Mouse (Mus musculus) gastrocnemius, adult 8-10 months (tissue): Measurements from ENCODE around the gene Gm8068. TPM values are rescaled to one million over a fixed set of nuclear protein-coding genes. Genes with fewer than 3 reads are reported as not detected.
"Not testable (repeated sequence)": the region's sequence is repeated elsewhere in the genome, so short reads cannot be mapped to it uniquely, and the experiment has no call there.

Experiments used
- DNase-seq, 2 experiments: peaks; one replicate each; pipeline ENCODE4 v3.0.0; 2022; ENCODE audit warnings: low spot score in 2 of 2
- total RNA-seq, 4 experiments: library from RNA; stranded (reverse); gene quantifications; 2 replicates each; pipeline ENCODE4 v1.2.4; 2022

Gene Gm8068
- total RNA-seq: not detected

GRCm38 (mm10) chr14:41701785-41702184 is at the start of gene Gm8068:
Gene Gm8068 (minus strand): TSS chr14:41701885.
- not testable (repeated sequence) for DNase-seq

GRCm38 (mm10) chr14:41750514-41750913 is 48.8 kb upstream of the Gm8068 start, which contains the start of gene Gm7929:
Gene Gm7929 (minus strand): TSS chr14:41750614.
- not testable (repeated sequence) for DNase-seq

- DNase-seq: not testable (repeated sequence)
Measured at GRCm38 (mm10) chr14:41723437-41723836, 21.8 kb upstream of the Gm8068 start.

DNA sequence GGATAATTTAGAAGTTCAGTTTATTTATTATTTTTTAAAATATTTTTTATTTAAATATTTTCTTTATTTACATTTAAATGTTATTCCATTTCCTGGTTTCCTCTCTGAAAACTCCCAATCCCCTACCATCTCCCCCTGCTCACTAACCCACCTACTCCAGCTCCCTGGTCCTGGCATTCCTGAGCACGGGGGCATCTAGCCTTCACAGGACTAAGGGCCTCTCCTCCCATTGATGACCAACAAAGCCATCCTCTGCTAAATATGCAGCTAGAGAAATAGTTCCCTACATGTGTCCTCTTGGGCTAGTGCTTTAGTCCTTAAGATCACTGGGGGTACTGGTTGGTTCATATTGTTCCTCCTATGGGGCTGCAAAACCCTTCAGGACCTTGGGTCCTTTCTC is 15.5 kb upstream of the Gm8068 start:
- not testable (repeated sequence) for DNase-seq

- not testable (repeated sequence) for DNase-seq
Measured at GRCm38 (mm10) chr14:41648176-41648575, 53.5 kb downstream of the Gm8068 start.

Other genes with a start within 250 kb of the Gm8068 start
- not detected for gene Gm7954, start 248.4 kb downstream of the Gm8068 start, total RNA-seq
- gene Gm3486, start 212.4 kb downstream of the Gm8068 start, total RNA-seq: not detected
- not detected for gene Gm7970, start 146.3 kb downstream of the Gm8068 start, total RNA-seq
- not detected for gene 1700049E17Rik2, start 128.7 kb downstream of the Gm8068 start, total RNA-seq
- gene Gm3072, start 77.3 kb downstream of the Gm8068 start, total RNA-seq: not detected
- not detected for gene Gm3676, start 55.4 kb downstream of the Gm8068 start, total RNA-seq
- gene Gm7929, start 48.7 kb upstream of the Gm8068 start, total RNA-seq: not detected
- not detected for gene Gm47189, start 70.6 kb upstream of the Gm8068 start, total RNA-seq
- gene Gm7980, start 205.4 kb upstream of the Gm8068 start, total RNA-seq: not detected
- not detected for gene 1700049E17Rik1, start 223.1 kb upstream of the Gm8068 start, total RNA-seq
- gene 1700024B05Rik, start 242.1 kb upstream of the Gm8068 start, total RNA-seq: not detected